Mouse (Mus musculus) embryonic facial prominence, embryonic 13.5 days (tissue): ENCODE results near the gene Pde4a. TPM values are rescaled to one million over a fixed set of nuclear protein-coding genes. Genes with fewer than 3 reads are reported as not detected.

Experiments
- ATAC-seq: fragments of 200-750 bp; cut with Nextera tagmentation; 2 replicates; pipeline ENCODE4 v1.8.0; 2017; ENCODE audit warnings: low read depth; ENCODE audit not compliant: insufficient number of reproducible peaks, insufficient read depth, low FRiP score, low TSS enrichment
- H3K27ac ChIP-seq: fragments of 300-500 bp; sonication (generic); 2 replicates; pipeline ENCODE4 v1.5.1; 2015; ENCODE audit warnings: moderate library complexity, mild to moderate bottlenecking, inconsistent platforms
- H3K27me3 ChIP-seq: fragments of 300-500 bp; sonication (generic); 2 replicates; pipeline ENCODE4 v1.6.1; 2015; ENCODE audit warnings: mild to moderate bottlenecking, inconsistent platforms
- H3K36me3 ChIP-seq: fragments of 300-500 bp; sonication (generic); 2 replicates; pipeline ENCODE4 v1.6.1; 2015; ENCODE audit warnings: mild to moderate bottlenecking, inconsistent platforms
- H3K4me1 ChIP-seq: fragments of 300-500 bp; sonication (generic); 2 replicates; pipeline ENCODE4 v1.6.1; 2015; ENCODE audit warnings: inconsistent platforms
- H3K4me2 ChIP-seq: fragments of 300-500 bp; sonication (generic); 2 replicates; pipeline ENCODE4 v1.6.1; 2015; ENCODE audit warnings: moderate library complexity, mild to moderate bottlenecking, inconsistent platforms
- H3K4me3 ChIP-seq: fragments of 300-500 bp; sonication (generic); 2 replicates; pipeline ENCODE4 v1.5.1; 2015; ENCODE audit warnings: mild to moderate bottlenecking, inconsistent platforms
- H3K9ac ChIP-seq: fragments of 300-500 bp; sonication (generic); 2 replicates; pipeline ENCODE4 v1.6.1; 2015; ENCODE audit warnings: mild to moderate bottlenecking, inconsistent platforms
- H3K9me3 ChIP-seq: fragments of 300-500 bp; sonication (generic); 2 replicates; pipeline ENCODE4 v1.6.1; 2016; ENCODE audit warnings: inconsistent platforms
- WGBS: fragments of 180-500 bp; shearing (Covaris S2); methylation state at CpG from one replicate; pipeline ENCODE4 v1.1.7; 2015; ENCODE audit warnings: mixed read lengths; 5-methylcytosine and 5-hydroxymethylcytosine counted together
- polyA plus RNA-seq: library from polyadenylated mRNA; unstranded; fragments of >200 nt; fragmentation: Nextera tagmentation; extraction: Ambion mirVana; gene quantifications from 2 replicates; pipeline ENCODE4 v1.2.1, GENCODE M21; 2015

The Pde4a gene
- polyA plus RNA-seq, 1 experiment from 2014 or later: 4.9 TPM

DNA sequence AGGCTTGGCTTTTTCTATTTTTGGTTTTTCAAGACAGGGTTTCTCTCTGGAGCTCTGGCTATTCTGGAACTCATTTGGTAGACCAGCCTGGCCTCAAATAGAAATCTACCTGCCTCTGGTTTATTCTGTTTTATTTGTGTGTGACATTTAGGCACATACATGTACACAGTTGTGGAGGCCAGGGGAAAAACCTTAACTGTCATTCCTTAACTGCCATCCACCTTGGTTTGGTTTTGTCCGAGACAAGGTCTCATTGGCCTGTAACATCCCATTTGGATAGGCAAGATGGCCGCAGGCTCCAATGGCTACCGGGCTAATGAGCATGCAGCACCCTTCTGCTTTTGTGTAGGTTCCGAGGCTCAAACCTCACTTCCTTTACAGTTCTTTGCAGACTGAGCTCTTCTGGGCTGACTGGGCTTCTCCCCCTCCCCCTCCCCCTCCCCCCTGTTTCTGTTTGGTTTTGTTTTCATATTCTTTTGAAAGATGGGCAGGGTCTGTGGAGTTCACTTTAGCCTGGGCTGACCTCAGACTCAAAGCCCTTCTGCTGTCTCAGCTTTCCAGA, 30.1 kb upstream of the Pde4a start:
- WGBS: 75% methylated on average over 4 of the region's 4 CpGs
- Histone ChIP-seq H3K4me1 (peaks cover 3% of the 10 kb centered on the region), H3K9ac (no peak overlapping the region), H3K36me3 (peaks cover 32% of the 10 kb centered on the region), H3K27me3 (no peaks in the 10 kb centered on the region), H3K4me2 (no peak overlapping the region), H3K9me3 (no peaks in the 10 kb centered on the region), H3K27ac (no peak overlapping the region), H3K4me3 (no peak overlapping the region)
- no peak for ATAC-seq

DNA sequence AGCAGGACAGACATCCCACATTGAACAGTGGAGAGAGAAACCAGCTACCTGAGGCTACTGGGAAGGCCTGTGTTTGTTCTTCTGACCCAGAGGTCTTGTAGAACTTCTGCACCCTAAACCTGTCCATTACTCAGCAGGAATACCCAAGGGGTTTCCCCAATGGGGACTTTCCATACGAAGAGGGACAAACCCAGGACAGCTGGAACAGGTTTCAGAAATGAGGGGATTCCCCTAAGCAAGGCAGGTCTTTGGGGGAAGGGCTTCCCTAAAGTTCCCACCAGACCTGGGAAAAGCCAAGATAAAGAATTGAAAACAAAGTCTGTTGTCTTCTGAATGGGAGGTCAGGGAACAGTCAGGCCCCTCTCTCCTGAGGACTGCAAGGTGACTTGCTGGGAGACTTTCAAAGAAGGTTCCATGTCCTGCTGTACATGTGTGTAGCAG, 29.6 kb upstream of the Pde4a start:
- Histone ChIP-seq H3K9ac (no peak overlapping the region), H3K27ac (no peak overlapping the region), H3K36me3 (peaks cover 37% of the 10 kb centered on the region), H3K27me3 (no peaks in the 10 kb centered on the region), H3K4me2 (no peak overlapping the region), H3K4me3 (no peak overlapping the region), H3K9me3 (no peaks in the 10 kb centered on the region), H3K4me1 (no peaks in the 10 kb centered on the region)
- no peak for ATAC-seq
- 42% methylated on average over 1 of the region's 1 CpGs for WGBS

- no peaks in the 10 kb centered on the region for H3K9me3 ChIP-seq
- no peak for ATAC-seq
- H3K4me2 ChIP-seq: no peak overlapping the region
- no peak overlapping the region for H3K9ac ChIP-seq
- no peaks in the 10 kb centered on the region for H3K27me3 ChIP-seq
- H3K4me3 ChIP-seq: no peak overlapping the region
- H3K4me1 ChIP-seq: no peaks in the 10 kb centered on the region
- peaks cover 41% of the 10 kb centered on the region for H3K36me3 ChIP-seq
- no peak overlapping the region for H3K27ac ChIP-seq
- 83% methylated on average over 6 of the region's 6 CpGs for WGBS
Observed at GRCm38 (mm10) chr9:21136401-21136800, 29.1 kb upstream of the Pde4a start.

DNA sequence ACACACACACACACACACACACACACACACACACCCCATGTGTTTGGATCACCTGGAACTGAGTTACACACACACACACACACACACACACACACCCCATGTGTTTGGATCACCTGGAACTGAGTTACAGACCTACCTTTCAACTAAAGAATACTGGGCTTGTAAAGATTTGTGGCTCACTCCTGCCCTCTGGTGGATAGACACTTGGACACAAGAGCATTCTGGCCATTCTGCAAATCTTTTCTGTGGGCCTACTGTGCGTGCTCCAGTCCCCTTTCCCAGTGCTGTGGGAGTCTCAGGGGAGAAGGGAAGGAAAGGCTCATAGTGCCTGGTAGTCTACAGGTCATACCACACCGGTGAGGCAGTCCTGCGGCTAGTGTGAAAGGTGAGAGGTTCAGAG, 28.3 kb upstream of the Pde4a start:
- H3K4me3 ChIP-seq: no peak overlapping the region
- no peak overlapping the region for H3K27ac ChIP-seq
- H3K36me3 ChIP-seq: peaks cover 50% of the 10 kb centered on the region
- H3K4me1 ChIP-seq: no peaks in the 10 kb centered on the region
- no peak overlapping the region for H3K4me2 ChIP-seq
- 61% methylated on average over 3 of the region's 3 CpGs for WGBS
- ATAC-seq: no peak
- H3K9me3 ChIP-seq: no peaks in the 10 kb centered on the region
- no peak overlapping the region for H3K9ac ChIP-seq
- H3K27me3 ChIP-seq: no peaks in the 10 kb centered on the region

DNA sequence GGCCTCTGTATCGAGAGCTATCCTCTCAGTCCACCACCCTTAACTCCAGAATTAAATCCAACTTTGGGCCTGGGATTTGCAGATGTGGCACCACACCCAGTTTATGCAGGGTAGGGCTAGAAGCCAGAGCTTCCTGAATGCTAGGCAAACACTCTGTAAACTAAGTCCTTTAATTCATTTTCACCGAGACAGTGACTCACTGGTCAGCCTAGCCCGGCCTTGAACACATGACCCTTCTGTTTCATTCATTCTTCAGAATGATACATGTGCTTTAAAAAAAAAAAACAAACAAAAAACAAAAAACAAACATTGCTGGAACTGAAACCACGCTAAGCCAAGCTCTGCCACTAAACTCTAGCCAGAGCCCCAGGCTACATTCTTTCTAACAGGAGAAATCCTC, 27.1 kb upstream of the Pde4a start:
- ATAC-seq: no peak
- no peak overlapping the region for H3K4me3 ChIP-seq
- peaks cover 61% of the 10 kb centered on the region for H3K36me3 ChIP-seq
- H3K27ac ChIP-seq: no peak overlapping the region
- no peaks in the 10 kb centered on the region for H3K27me3 ChIP-seq
- no peak overlapping the region; the same call in 1 of the 2 replicates for H3K9ac ChIP-seq
- H3K4me2 ChIP-seq: no peak overlapping the region
- WGBS: 81% methylated on average over 4 of the region's 4 CpGs
- H3K9me3 ChIP-seq: no peaks in the 10 kb centered on the region
- H3K4me1 ChIP-seq: no peaks in the 10 kb centered on the region

DNA sequence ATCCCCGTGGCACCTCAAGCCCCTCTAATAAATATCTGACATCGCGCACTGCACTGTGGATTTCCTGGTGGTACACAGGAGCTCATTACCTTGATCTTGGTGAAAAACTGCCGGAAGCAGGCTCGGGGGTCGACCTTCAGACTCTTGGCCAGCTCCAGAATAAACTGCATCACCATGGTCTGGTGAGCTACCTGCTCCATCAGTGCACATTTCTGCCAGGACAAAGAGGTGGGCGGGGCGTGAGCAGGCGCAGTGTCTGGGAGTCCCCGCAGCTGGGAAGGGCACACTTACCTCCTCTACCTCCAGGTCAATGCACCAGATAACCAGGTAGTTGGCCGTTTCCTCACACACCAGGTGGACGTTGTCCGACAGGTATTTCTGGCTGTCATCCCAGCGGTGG, 23.6 kb upstream of the Pde4a start:
- H3K9ac ChIP-seq: no peak overlapping the region
- WGBS: 91% methylated on average over 14 of the region's 14 CpGs
- no peaks in the 10 kb centered on the region for H3K27me3 ChIP-seq
- H3K4me1 ChIP-seq: peaks cover 10% of the 10 kb centered on the region
- no peak for ATAC-seq
- H3K36me3 ChIP-seq: peaks cover 94% of the 10 kb centered on the region
- no peak overlapping the region for H3K4me2 ChIP-seq
- H3K9me3 ChIP-seq: no peaks in the 10 kb centered on the region
- H3K27ac ChIP-seq: no peak overlapping the region
- no peak overlapping the region for H3K4me3 ChIP-seq

DNA sequence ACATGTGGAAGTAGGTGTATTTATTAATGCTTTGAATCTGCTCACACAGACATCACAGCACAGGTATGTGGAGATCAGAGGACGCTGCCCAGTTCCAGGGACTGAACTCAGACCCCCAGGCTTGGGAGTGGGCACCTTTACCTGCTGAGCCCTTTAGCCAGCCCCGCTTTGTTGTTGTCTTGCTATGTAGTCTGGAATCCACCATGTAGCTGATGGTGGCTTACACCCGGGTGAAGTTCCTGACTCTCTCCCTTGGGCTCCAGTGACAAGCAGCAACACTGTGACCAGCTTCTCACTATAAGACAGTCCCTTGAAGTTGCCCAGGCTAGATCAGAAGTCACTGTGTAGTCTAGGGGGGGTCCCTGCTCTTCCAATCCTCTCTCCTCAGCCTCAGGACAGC, 21.2 kb upstream of the Pde4a start:
- no peak overlapping the region for H3K4me3 ChIP-seq
- no peak overlapping the region for H3K4me2 ChIP-seq
- no peak overlapping the region for H3K27ac ChIP-seq
- WGBS: 95% methylated on average over 3 of the region's 3 CpGs
- H3K9me3 ChIP-seq: no peaks in the 10 kb centered on the region
- ATAC-seq: no peak
- H3K36me3 ChIP-seq: peaks cover 75% of the 10 kb centered on the region
- H3K9ac ChIP-seq: no peak overlapping the region
- no peaks in the 10 kb centered on the region for H3K27me3 ChIP-seq
- peaks cover 33% of the 10 kb centered on the region for H3K4me1 ChIP-seq

- WGBS: 91% methylated on average over 4 of the region's 4 CpGs
- no peaks in the 10 kb centered on the region for H3K9me3 ChIP-seq
- H3K4me1 ChIP-seq: peaks cover 37% of the 10 kb centered on the region
- no peaks in the 10 kb centered on the region for H3K27me3 ChIP-seq
- no peak overlapping the region for H3K27ac ChIP-seq
- ATAC-seq: no peak
- peaks cover 64% of the 10 kb centered on the region for H3K36me3 ChIP-seq
- no peak overlapping the region for H3K9ac ChIP-seq
- H3K4me2 ChIP-seq: no peak overlapping the region
- H3K4me3 ChIP-seq: no peak overlapping the region
Observed at GRCm38 (mm10) chr9:21145431-21145830, 20.1 kb upstream of the Pde4a start.

GRCm38 (mm10) chr9:21146722-21147121, 18.8 kb upstream of the Pde4a start:
- Histone ChIP-seq H3K27me3 (no peaks in the 10 kb centered on the region), H3K4me1 (peaks cover 37% of the 10 kb centered on the region), H3K9me3 (no peaks in the 10 kb centered on the region), H3K4me2 (peak overlapping the region; percentile 47), H3K36me3 (peaks cover 51% of the 10 kb centered on the region), H3K9ac (peak overlapping the region; percentile 65), H3K4me3 (peak overlapping the region; percentile 13; the same call in 1 of the 2 replicates), H3K27ac (no peak overlapping the region)
- no peak for ATAC-seq
- whole genome bisulfite sequencing: 45% methylated on average over 10 of the region's 10 CpGs

DNA sequence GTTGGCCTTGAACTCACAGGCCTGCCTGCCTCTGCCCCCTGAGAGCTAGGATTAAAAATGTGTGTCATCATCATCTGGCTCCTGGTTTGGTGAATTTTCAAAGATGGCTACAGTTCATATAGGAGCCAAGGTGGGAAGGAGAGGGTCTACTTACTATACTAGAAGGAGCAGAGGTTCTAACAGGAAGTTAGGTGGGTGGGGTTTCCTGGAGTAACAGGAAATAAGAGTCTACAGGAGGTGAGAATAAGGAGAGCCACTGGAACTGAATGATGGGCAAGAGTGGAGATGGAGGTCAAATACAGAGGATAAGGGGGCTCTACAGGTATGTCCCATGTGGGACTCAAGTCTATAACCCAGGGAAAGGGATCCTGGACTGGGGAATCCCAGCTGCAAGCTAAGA, 17.1 kb upstream of the Pde4a start:
- H3K9me3 ChIP-seq: no peaks in the 10 kb centered on the region
- H3K4me2 ChIP-seq: peak overlapping the region; percentile 91
- peaks cover 49% of the 10 kb centered on the region for H3K4me1 ChIP-seq
- H3K36me3 ChIP-seq: peaks cover 34% of the 10 kb centered on the region
- peak overlapping the region; percentile 78 for H3K4me3 ChIP-seq
- H3K9ac ChIP-seq: peak overlapping the region; percentile 87
- no peak overlapping the region for H3K27ac ChIP-seq
- ATAC-seq: no peak
- H3K27me3 ChIP-seq: no peaks in the 10 kb centered on the region

DNA sequence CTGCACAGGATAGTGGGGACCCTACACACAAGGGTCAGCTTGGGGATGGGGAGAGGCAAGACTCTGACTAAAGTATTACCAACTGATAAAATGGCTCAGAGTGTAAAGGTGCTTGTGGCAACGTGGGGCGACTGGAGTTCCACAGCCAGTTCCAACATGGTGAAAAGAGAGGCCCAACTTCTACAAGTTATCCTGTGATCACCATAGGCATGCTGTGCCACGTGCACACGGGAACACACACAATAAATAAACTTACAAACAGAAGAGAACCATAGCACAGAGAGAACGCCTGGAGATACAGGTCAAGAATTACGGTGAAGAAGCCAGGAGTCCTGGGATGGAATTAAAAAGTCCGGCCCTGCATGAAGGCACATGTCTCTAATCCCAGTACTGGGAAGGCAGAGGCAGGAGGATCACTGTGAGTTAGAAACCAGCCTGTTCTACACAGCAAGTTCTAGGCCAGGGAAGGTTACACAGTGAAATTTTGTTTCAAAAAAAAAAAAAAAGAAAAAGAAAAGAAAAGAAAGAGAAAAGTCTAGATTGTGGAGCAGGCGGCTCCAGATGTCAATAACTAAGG, 16.3 kb upstream of the Pde4a start:
- H3K4me1 ChIP-seq: peaks cover 57% of the 10 kb centered on the region
- peak overlapping the region; percentile 77 for H3K27ac ChIP-seq

GRCm38 (mm10) chr9:21149654-21150419, 15.7 kb upstream of the Pde4a start, which contains the start of gene Cdc37:
Gene Cdc37 (minus strand): TSS chr9:21149982.
- peak; percentile 90 for ATAC-seq
- Histone ChIP-seq H3K36me3 (peaks cover 20% of the 10 kb centered on the region), H3K9ac (peak within 1 kb of the TSS; percentile 87), H3K27ac (peak within 1 kb of the TSS; percentile 77), H3K4me2 (peak within 1 kb of the TSS; percentile 91), H3K9me3 (no peaks in the 10 kb centered on the region), H3K27me3 (no peaks in the 10 kb centered on the region), H3K4me3 (peak within 1 kb of the TSS; percentile 78), H3K4me1 (peaks cover 60% of the 10 kb centered on the region)
- WGBS: 3% methylated on average over 56 of the region's 56 CpGs

More for the DNA sequence above, 16.3 kb upstream of the Pde4a start:
- WGBS: 11% methylated on average over 8 of the region's 8 CpGs
- Histone ChIP-seq H3K36me3 (peaks cover 27% of the 10 kb centered on the region), H3K4me2 (peak overlapping the region; percentile 91), H3K27me3 (no peaks in the 10 kb centered on the region), H3K9me3 (no peaks in the 10 kb centered on the region), H3K9ac (peak overlapping the region; percentile 87), H3K4me3 (peak overlapping the region; percentile 78)
- no peak for ATAC-seq
